Mouse (Mus musculus) testis, adult 10 weeks (tissue): ENCODE measurements around the gene Cartpt. TPM values are rescaled to one million over a fixed set of nuclear protein-coding genes. Genes with fewer than 3 reads are reported as not detected.

Experiments used
- polyA plus RNA-seq: library from polyadenylated mRNA; stranded (reverse); fragments of 350-450 nt; fragmentation: Illumina TruSeq; extraction: RNeasy Lipid Tissue Mini Kit (QIAGEN cat#74804); gene quantifications from one replicate; pipeline ENCODE4 v1.2.3, GENCODE M21; 2014; ENCODE audit warnings: low read depth, low replicate concordance

Cartpt gene
- polyA plus RNA-seq, result not detected

DNA sequence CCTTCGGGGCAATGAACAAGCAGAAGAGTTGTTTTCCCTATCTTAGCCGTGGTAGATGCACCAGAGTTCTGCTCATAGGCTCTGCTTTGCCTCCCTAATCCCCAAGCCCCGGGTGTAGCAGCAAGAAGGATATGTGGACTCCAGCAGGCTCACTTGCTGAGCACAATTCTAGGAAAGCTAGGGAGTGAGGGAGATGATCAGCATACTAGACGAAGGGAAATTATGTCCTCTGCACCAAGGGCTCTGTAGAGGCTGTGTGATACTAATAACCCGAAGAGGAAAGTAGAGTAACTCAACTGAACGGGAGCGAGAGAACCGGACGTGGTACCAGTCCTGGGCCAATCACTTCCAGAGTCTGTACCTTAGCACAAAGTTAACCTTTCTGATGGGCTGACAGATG is at the start of gene Cartpt:
Gene Cartpt (minus strand): TSS at position 127 of the 400 bp plus-strand sequence.

Other genes starting within 250 kb of the Cartpt start
- 22.2 TPM for gene Mccc2, start 114.5 kb upstream of the Cartpt start, polyA plus RNA-seq
- 18.2 TPM for gene Bdp1, start 203.0 kb upstream of the Cartpt start, polyA plus RNA-seq
- 3,181 TPM for gene Serf1, start 206.9 kb upstream of the Cartpt start, polyA plus RNA-seq
- gene Smn1, start 223.8 kb upstream of the Cartpt start, polyA plus RNA-seq, result 49.1 TPM